Mouse (Mus musculus) forebrain, embryonic 11.5 days (tissue): Measurements from ENCODE around the gene Rps16. TPM values are rescaled to one million over a fixed set of nuclear protein-coding genes. Genes with fewer than 3 reads are reported as not detected.

ENCODE experiments used
- ATAC-seq: fragments of 200-750 bp; cut with Nextera tagmentation; replicated peaks from 2 replicates; pipeline ENCODE4 v1.8.0; 2017; ENCODE audit warnings: moderate TSS enrichment; ENCODE audit not compliant: low FRiP score
- DNase-seq: peaks from one replicate; pipeline ENCODE4 v3.0.0-alpha.2; 2017; ENCODE audit warnings: low spot score
- H3K27ac ChIP-seq: fragments of 300-500 bp; sonication (generic); 2 replicates; pipeline ENCODE4 v1.5.1; 2014; ENCODE audit warnings: low read depth, low read length
- H3K27me3 ChIP-seq: fragments of 300-500 bp; sonication (generic); 2 replicates; pipeline ENCODE4 v1.6.1; 2014; ENCODE audit warnings: mild to moderate bottlenecking, low read length, mixed read lengths; ENCODE audit not compliant: control insufficient read depth, insufficient read depth
- H3K36me3 ChIP-seq: fragments of 300-500 bp; sonication (generic); 2 replicates; pipeline ENCODE4 v1.6.1; 2014; ENCODE audit warnings: mild to moderate bottlenecking, low read length, moderate library complexity, mixed read lengths; ENCODE audit not compliant: control insufficient read depth, insufficient read depth
- H3K4me1 ChIP-seq: fragments of 300-500 bp; sonication (generic); replicated peaks from 2 replicates; pipeline ENCODE4 v1.6.1; 2014; ENCODE audit warnings: low read length, mixed read lengths; ENCODE audit not compliant: control insufficient read depth, insufficient read depth
- H3K4me2 ChIP-seq: fragments of 300-500 bp; sonication (generic); 2 replicates; pipeline ENCODE4 v1.6.1; 2014; ENCODE audit warnings: low read depth, mild to moderate bottlenecking, low read length, moderate library complexity, mixed read lengths; ENCODE audit not compliant: severe bottlenecking
- H3K4me3 ChIP-seq: fragments of 300-500 bp; sonication (generic); 2 replicates; pipeline ENCODE4 v1.5.1; 2014; ENCODE audit warnings: low read depth, low read length
- H3K9ac ChIP-seq: fragments of 300-500 bp; sonication (generic); 2 replicates; pipeline ENCODE4 v1.6.1; 2014; ENCODE audit warnings: low read length
- H3K9me3 ChIP-seq: fragments of 300-500 bp; sonication (generic); 2 replicates; pipeline ENCODE4 v1.6.1; 2016; ENCODE audit warnings: low read length, mixed read lengths; ENCODE audit not compliant: control insufficient read depth
- WGBS: fragments of 180-500 bp; shearing (Covaris S2); extraction: QIAGEN DNeasy Blood & Tissue Kit; methylation state at CpG from one replicate; pipeline ENCODE4 v1.1.7; 2014; 5-methylcytosine and 5-hydroxymethylcytosine counted together
- polyA plus RNA-seq: library from polyadenylated mRNA; unstranded; fragments of >200 nt; fragmentation: Nextera tagmentation; extraction: Ambion mirVana; gene quantifications from 2 replicates; pipeline ENCODE4 v1.2.1, GENCODE M21; 2014

Gene Rps16
- polyA plus RNA-seq, 1 experiment from 2014 or later: 782 TPM

- peaks cover 34% of the 10 kb centered on the region for H3K4me1 ChIP-seq
- WGBS: under 1% methylated on average over 53 of the region's 53 CpGs
- peak overlapping the region; percentile 8; the same call in 1 of the 2 replicates for H3K27ac ChIP-seq
- ATAC-seq: peak; percentile 45
- H3K9ac ChIP-seq: peak overlapping the region; percentile 72
- peak; percentile 89 for DNase-seq
- H3K4me3 ChIP-seq: peak overlapping the region; percentile 47
- H3K27me3 ChIP-seq: 0 out of 2 replicates have a peak, but pooled peaks cover 2% of the 10 kb centered on the region
- peak overlapping the region; percentile 78 for H3K4me2 ChIP-seq
- no peaks in the 10 kb centered on the region for H3K36me3 ChIP-seq
- no peaks in the 10 kb centered on the region for H3K9me3 ChIP-seq
Observed at GRCm38 (mm10) chr7:28378769-28379651, 28.6 kb downstream of the Rps16 start.

- Histone ChIP-seq H3K27ac (peak within 1 kb of the TSS; percentile 66; the same call in 1 of the 2 replicates), H3K4me3 (peak within 1 kb of the TSS; percentile 47), H3K36me3 (no peaks in the 10 kb centered on the region), H3K4me2 (peak within 1 kb of the TSS; percentile 78), H3K27me3 (0 out of 2 replicates have a peak, but pooled peaks cover 2% of the 10 kb centered on the region), H3K9me3 (no peaks in the 10 kb centered on the region), H3K4me1 (peaks cover 31% of the 10 kb centered on the region), H3K9ac (peak within 1 kb of the TSS; percentile 72)
- 57% methylated on average over 17 of the region's 17 CpGs for WGBS
- no peak for DNase-seq
- no peak for ATAC-seq
Observed at GRCm38 (mm10) chr7:28380237-28381016, 30.0 kb downstream of the Rps16 start, which contains the start of gene Zfp36. Zfp36 (minus strand) TSS chr7:28380253.

GRCm38 (mm10) chr7:28381017-28381790 is 30.8 kb downstream of the Rps16 start:
- H3K4me2 ChIP-seq: peak overlapping the region; percentile 54
- peak overlapping the region; percentile 69 for H3K9ac ChIP-seq
- H3K9me3 ChIP-seq: no peaks in the 10 kb centered on the region
- 6% methylated on average over 30 of the region's 30 CpGs for WGBS
- peak overlapping the region; percentile 10; the same call in 1 of the 2 replicates for H3K4me3 ChIP-seq
- 0 out of 2 replicates have a peak, but pooled peaks cover 2% of the 10 kb centered on the region for H3K27me3 ChIP-seq
- H3K4me1 ChIP-seq: peaks cover 27% of the 10 kb centered on the region
- DNase-seq: peak; percentile 73
- peak overlapping the region; percentile 66 for H3K27ac ChIP-seq
- ATAC-seq: peak; percentile 40; the same call in 1 of the 2 replicates
- H3K36me3 ChIP-seq: no peaks in the 10 kb centered on the region

- Histone ChIP-seq H3K4me3 (peak overlapping the region; percentile 24), H3K9ac (peak overlapping the region; percentile 69), H3K27me3 (0 out of 2 replicates have a peak, but pooled peaks cover 2% of the 10 kb centered on the region), H3K36me3 (no peaks in the 10 kb centered on the region), H3K9me3 (no peaks in the 10 kb centered on the region), H3K27ac (peak overlapping the region; percentile 66), H3K4me1 (peaks cover 24% of the 10 kb centered on the region), H3K4me2 (peak overlapping the region; percentile 54)
- ATAC-seq: no peak
- DNase-seq: peak; percentile 80
- 3% methylated on average over 19 of the region's 20 CpGs for WGBS
Observed at GRCm38 (mm10) chr7:28381938-28382337, 31.5 kb downstream of the Rps16 start.

GRCm38 (mm10) chr7:28382347-28382951 is 32.0 kb downstream of the Rps16 start:
- H3K4me2 ChIP-seq: peak overlapping the region; percentile 54; the same call in 1 of the 2 replicates
- H3K4me1 ChIP-seq: peaks cover 24% of the 10 kb centered on the region
- 71% methylated on average over 9 of the region's 12 CpGs for WGBS
- 0 out of 2 replicates have a peak, but pooled peaks cover 2% of the 10 kb centered on the region for H3K27me3 ChIP-seq
- H3K4me3 ChIP-seq: no peak overlapping the region
- H3K9ac ChIP-seq: no peak overlapping the region; the same call in 1 of the 2 replicates
- no peaks in the 10 kb centered on the region; the same call in 1 of the 2 replicates for H3K36me3 ChIP-seq
- no peak overlapping the region for H3K27ac ChIP-seq
- DNase-seq (no peak), ATAC-seq (no peak)
- no peaks in the 10 kb centered on the region for H3K9me3 ChIP-seq

GRCm38 (mm10) chr7:28382981-28383396 is 32.5 kb downstream of the Rps16 start:
- WGBS: 74% methylated on average over 11 of the region's 11 CpGs
- H3K36me3 ChIP-seq: peaks cover under 1% of the 10 kb centered on the region; the same call in 1 of the 2 replicates
- H3K4me3 ChIP-seq: no peak overlapping the region
- H3K9me3 ChIP-seq: no peaks in the 10 kb centered on the region
- no peak overlapping the region for H3K4me2 ChIP-seq
- H3K4me1 ChIP-seq: peaks cover 22% of the 10 kb centered on the region
- H3K9ac ChIP-seq: no peak overlapping the region
- DNase-seq (no peak), ATAC-seq (no peak)
- 0 out of 2 replicates have a peak, but pooled peaks cover 2% of the 10 kb centered on the region for H3K27me3 ChIP-seq
- no peak overlapping the region for H3K27ac ChIP-seq

- ATAC-seq (no peak), DNase-seq (no peak)
- Histone ChIP-seq H3K4me2 (no peak overlapping the region), H3K4me3 (no peak overlapping the region), H3K4me1 (peaks cover 16% of the 10 kb centered on the region; the same call in 1 of the 2 replicates), H3K27me3 (no peaks in the 10 kb centered on the region), H3K27ac (no peak overlapping the region), H3K9me3 (no peaks in the 10 kb centered on the region), H3K36me3 (peaks cover 4% of the 10 kb centered on the region; the same call in 1 of the 2 replicates), H3K9ac (no peak overlapping the region)
- WGBS: 87% methylated on average over 4 of the region's 4 CpGs
Observed at GRCm38 (mm10) chr7:28383606-28384005, 33.2 kb downstream of the Rps16 start.
